Mouse (Mus musculus) cerebellum, adult 9-10 months (tissue): ENCODE data around the gene Uri1.

Experiments
- DNase-seq: peaks from one replicate; pipeline ENCODE4 v3.0.0; 2022

The Uri1 gene

GRCm38 (mm10) chr7:38023451-38023850, at the start of gene Uri1:
Uri1 (minus strand) TSS chr7:38023551.
- no peak for DNase-seq

DNA sequence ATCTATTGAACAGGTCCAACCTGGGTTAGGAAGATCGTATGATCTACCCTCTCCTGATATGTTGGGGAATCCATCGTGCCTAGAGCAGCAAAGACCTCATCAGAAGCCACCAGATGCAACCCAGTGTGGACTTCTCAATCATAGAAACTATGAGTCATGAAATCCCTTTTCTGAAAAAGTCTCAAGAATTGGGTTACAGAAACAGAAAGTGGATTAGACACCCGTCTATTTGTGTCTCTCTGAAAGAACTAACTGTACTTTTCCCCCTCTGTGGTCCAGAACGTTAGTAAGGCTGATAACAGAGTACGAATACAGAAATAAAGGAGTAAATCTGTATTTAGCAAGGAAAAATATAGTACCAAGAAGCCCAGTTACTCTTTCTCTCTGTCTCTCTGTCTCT, 47.7 kb upstream of the Uri1 start:
- DNase-seq = no peak

DNA sequence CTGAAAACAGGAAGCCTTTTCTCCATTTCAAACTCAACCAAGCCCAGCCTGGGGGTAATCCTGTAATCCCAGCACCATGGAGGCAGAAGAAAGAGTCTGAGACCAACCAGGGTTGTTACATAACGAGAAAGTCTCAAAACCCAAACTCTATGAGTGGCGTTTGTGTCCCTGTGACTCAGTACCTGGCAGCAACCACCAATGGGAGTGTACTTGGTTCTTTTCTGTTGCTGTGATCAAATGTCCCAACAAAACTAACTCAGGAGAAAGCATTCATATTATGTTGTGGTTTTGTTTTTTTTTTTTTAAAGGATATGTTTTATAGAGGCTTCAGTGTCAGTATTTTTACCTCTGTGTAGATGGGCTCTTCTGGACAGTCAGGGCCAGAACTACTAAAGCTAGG, 47.3 kb upstream of the Uri1 start:
- no peak for DNase-seq

DNA sequence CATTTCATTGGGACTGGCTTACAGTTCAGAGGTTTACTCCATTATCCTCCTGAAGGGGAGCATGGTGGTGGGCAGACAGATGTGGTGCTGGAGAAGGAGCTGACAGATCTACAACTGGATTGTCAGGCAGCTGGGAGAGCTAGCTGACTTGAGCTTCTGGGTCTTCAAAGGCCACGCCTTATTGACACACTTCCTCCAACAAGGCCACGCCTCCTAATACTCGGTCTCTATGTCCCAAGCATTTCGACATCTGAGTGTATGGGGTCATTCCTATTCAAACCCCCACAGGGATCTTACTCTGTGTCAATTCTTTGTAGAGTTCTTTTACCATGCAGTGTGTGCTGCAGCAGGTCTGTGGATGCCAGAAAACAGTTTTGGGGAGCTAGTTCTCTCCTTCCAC, 41.1 kb upstream of the Uri1 start:
- DNase-seq = no peak

- DNase-seq = peak; percentile 94
Observed at GRCm38 (mm10) chr7:38061060-38061970, 38.0 kb upstream of the Uri1 start.

GRCm38 (mm10) chr7:38059636-38060330, 36.4 kb upstream of the Uri1 start:
- no peak for DNase-seq

GRCm38 (mm10) chr7:38059096-38059495, 35.7 kb upstream of the Uri1 start:
- peak; percentile 53 for DNase-seq

DNA sequence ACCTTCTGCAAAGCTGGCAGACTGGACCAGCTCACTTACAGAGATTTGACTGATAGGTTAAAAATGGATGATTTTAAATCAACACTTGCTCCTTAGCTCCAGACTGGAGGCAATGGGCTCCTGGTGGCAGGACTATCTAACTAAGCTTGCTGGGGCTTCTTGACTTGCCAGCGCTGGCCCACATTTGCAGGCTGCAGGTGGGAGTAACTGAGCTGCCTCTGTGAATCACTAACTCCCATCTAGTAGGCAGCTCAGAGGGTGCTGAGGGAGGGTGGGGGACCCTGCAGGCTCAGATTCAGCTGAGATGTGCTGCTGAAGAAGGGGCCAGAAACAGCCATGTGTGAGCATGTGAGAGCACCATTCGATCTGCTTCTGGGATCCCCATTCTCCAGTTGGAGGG, 32.6 kb upstream of the Uri1 start:
- DNase-seq = no peak

DNA sequence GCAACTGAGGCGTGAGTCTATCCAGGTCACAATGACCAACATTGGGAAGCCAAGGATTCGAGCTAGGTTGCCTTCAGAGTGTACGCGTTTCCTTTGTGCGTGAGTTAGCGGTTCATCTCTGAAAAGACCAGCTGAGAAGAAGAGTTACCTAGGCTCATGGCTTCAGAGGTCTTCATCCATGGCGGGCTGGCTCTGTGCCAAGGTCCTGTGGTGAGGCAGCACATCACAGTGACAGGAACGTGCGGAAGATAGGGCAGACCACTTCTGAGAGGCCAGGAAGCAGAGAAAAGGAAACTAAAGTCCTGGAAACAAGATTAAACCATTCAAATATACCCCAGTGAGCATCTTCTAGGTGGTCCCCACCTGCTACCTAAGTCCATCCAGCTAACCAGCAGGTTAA, 30.9 kb upstream of the Uri1 start:
- no peak for DNase-seq

DNA sequence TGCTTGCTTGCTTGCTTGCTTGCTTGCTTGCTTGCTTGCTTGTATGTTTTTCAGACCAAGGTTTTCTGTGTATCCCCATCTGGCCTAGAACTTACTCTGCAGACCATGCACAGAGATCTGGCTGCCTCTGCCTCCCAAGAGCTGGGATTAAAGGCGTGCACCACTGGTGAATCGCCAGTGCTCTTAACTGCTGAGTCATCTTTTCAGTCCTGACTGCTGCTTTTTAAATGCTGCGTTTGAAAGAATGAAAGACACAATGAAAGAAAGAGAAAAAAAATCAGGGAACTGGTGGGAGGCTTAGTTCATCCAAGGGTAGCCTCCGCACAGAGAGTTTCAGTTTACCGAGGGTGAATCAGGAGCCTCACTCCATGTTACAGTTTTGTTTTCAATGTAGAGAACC, 23.9 kb upstream of the Uri1 start:
- no peak for DNase-seq

GRCm38 (mm10) chr7:38041244-38041643, 17.9 kb upstream of the Uri1 start:
- no peak for DNase-seq

DNA sequence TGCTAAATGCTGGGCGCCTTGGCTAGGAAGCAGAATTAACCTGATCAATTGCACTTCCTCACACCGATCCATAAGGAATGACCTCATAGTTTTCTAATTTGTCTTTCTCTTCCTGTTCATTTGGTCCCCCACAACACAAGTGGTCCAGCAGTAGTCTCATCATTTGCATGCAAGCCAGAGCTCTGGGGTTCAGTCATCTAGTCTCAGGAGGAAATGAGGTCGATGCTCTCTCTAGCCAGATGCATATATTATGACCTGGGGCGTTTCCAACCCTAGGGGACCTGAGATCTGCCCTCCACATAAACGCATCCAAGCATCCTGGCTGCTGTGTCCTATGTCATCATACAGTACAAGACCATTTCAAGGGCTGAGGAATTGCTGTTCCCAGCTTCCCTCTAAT, 14.2 kb upstream of the Uri1 start:
- DNase-seq = no peak

DNA sequence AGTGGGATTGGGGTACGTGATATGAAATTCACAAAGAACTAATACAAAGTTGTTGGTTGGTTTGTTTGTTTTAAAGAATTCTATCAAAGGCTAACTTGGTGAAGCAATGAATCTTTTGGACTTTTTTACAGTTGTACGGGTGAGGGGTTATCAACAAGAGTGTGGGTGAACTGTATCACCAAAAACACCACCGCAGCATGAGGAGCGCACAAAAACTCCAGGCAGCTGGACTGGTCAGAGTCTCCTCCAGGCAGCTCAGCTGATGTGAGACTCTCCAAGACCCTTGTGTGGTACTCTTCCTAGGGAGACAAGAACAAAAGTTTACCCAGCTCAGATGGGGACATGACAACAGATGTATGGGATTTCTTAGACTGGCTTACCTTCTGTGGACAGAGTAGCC, 7.8 kb upstream of the Uri1 start:
- DNase-seq = no peak

DNA sequence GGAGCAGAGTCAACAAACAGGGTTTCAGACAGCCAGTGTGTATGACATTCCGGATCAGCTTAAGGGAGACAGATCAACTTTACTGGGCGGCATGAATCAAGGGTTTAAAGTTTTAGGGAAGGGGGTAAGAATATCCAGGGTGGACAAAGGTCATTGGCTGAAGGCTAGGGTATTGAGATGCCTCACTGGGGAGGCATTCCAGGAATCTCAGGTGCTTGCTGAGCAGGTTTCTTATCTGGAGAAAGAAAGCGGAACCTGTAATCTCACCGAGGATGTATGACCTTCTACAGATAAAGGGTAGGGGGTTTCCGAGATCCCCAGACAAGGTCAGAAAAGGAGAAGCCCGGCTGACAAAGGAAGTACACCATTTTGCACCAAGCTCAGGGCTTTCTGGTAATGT, 7.3 kb upstream of the Uri1 start:
- no peak for DNase-seq

DNA sequence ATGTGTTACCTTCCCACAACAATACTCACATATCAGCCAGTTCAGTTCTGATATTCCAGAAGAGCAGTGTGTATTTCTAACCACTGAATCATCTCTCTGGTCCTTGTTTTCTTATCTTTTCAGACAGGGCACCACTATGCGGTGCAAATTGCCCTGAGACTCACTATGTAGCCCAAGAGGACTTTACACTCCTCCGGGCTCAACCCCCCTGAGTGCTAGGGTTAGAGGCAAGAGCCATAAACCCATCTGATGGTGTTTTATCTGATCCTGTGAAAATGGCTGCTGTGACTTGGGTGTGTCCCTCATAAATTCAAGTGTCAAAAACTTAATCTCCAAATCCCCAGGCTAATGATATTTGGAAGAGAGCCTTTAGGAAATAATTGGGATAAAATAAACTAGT, 6.6 kb upstream of the Uri1 start:
- DNase-seq = no peak

- DNase-seq = no peak
Observed at GRCm38 (mm10) chr7:38029083-38029482, 5.7 kb upstream of the Uri1 start.

GRCm38 (mm10) chr7:38027940-38028600, 4.7 kb upstream of the Uri1 start:
- DNase-seq = no peak

- no peak for DNase-seq
Observed at GRCm38 (mm10) chr7:38024839-38025238, 1.5 kb upstream of the Uri1 start.

- DNase-seq = no peak
Observed at GRCm38 (mm10) chr7:38019770-38020169, 3.6 kb downstream of the Uri1 start.

DNA sequence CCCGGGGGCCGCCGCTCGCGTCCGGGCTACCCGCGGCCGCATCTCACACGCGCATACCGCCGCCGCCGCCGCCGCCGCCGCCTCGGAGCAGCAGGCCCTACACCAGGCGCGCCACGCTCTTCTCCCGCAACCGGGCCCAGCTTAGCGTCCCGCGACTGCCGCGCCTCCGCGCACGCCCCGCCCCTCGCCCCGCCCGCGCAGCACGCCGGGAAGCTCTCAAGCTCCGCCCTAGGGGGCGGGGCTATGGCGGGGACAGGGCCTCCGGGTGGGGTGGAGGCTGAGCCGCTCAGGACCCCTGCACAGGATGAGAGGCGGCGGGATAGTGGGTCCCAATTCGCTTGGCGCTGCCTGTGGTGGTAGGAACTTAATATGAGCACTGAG, 4.0 kb downstream of the Uri1 start:
- DNase-seq = peak; percentile 90

- peak; percentile 64 for DNase-seq
Observed at GRCm38 (mm10) chr7:38018416-38019368, 4.7 kb downstream of the Uri1 start.

- DNase-seq = no peak
Observed at GRCm38 (mm10) chr7:38015356-38015755, 8.0 kb downstream of the Uri1 start.

DNA sequence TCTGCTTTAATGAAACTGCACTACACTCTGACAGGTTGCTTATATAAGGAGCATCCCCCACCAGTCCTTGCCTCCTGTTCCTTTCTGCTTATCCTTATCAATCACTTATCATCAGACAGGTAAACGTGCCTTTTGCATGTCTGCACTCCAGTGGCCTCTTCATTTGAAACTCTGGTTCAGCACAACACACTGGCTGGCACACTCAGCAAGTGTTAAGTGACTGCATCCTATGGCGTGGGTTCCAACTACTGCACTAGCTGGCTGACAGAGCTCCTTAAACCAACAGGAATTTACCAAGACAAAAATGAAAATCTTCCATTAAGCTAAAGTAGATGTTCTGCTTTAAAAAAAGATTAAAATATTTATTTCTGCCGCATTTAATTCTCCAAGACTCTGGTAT, 9.4 kb downstream of the Uri1 start:
- DNase-seq = no peak
